Comparison of ENCODE assay signal across 8 mouse cellular contexts in the genomic region with DNA sequence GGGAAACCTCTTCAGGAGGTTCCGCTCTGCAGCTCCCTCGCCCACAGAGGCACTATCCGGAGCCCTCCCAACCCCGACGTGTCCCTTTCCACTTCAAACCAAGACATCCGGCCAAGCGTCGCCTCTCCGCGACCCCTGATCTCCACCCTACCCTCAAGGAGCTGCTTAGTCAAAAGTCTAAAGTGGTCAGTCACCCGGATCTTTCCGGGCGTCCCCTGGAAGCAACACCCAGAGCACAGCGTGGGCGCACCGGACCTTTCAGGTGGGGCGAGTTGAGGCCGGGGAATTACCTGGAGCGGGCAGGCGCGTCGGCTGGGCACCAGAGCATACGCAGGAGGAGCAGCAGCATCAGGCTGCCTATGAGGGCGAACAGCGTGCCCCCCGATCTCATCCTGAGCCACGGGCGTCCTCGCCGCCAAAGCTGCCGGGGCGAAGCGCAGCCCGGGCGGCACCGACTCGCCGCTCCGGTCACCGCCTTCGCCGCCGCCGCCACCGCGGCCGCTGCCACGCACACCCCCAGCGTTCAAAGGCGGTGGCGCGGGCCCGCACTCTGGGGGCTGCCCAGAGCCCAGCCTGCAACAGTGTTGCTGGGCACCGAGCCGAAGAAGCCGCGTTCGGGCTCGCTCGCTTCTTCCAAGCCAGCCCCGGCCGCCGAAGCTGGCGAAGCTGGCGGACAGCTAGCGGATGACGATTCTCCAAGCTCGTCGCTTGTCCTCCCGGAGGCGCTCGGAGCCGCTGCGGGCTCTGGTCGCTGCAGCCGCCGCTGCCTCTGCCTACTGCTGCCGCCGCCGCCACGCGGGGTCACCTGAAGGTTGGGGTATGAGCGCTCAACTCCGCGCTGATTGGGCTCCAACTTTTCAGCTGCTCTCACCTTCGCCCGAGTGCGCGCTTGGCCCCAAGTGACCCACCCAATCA. TPM values are rescaled to one million over a fixed set of nuclear protein-coding genes. Genes with fewer than 3 reads are reported as not detected.
DNase-seq lines count a peak whose midpoint lies in the region; ATAC-seq and TF ChIP-seq lines count a peak whose summit lies in the region.

No protein-coding gene starts in this region.

- TF ChIP-seq RAD21 in CH12.LX (IDR thresholded peaks at IDR 0.05; ENCODE audit: low read depth, low read length), result peak; percentile 19

- peaks cover 12% of the 10 kb centered on the region for H3K79me2 ChIP-seq in CH12.LX (replicated peaks; ENCODE audit: control insufficient read depth, extremely low read depth, insufficient read depth, poor library complexity, severe bottlenecking)

- H3K4me3 ChIP-seq in CH12.LX (replicated peaks in 1 of 3; ENCODE audit: low read depth in 2 of 3, low read length in 2 of 3, poor library complexity in 1 of 3), result peak overlapping the region; percentile 52 to 94 (median 80)
- peak overlapping the region; percentile 78 for H3K4me3 ChIP-seq in forebrain, embryonic 15.5 days
- peak overlapping the region; percentile 60 for H3K4me3 ChIP-seq in hindbrain, embryonic 15.5 days
- peak overlapping the region; percentile 68 for H3K4me3 ChIP-seq in limb, embryonic 10.5 days
- peak overlapping the region; percentile 54 for H3K4me3 ChIP-seq in midbrain, embryonic 11.5 days (ENCODE audit: low read depth, low read length)

- TF ChIP-seq POLR2A in CH12.LX (IDR thresholded peaks at IDR 0.05; ENCODE audit: low read depth, low read length), result peak; percentile 64

- dilution Hi-C loops in CH12.LX (cut with MboI; ENCODE audit: extremely low pct_ligation_motif_present, extremely low pct_unique_long_range_greater_than_20kb, low sequenced_read_pairs), result no loop called here

- TF ChIP-seq EP300 in CH12.LX (IDR thresholded peaks at IDR 0.05; ENCODE audit: low read length), result 0 out of 2 replicates have a peak, but pooled peaks have one; percentile 15

- H3K27me3 ChIP-seq in CH12.LX (replicated peaks), result no peaks in the 10 kb centered on the region
- peaks cover 17% of the 10 kb centered on the region; the same call in 1 of the 2 replicates for H3K27me3 ChIP-seq in forebrain, embryonic 15.5 days
- peaks cover 21% of the 10 kb centered on the region for H3K27me3 ChIP-seq in hindbrain, embryonic 15.5 days
- peaks cover 44% of the 10 kb centered on the region for H3K27me3 ChIP-seq in limb, embryonic 10.5 days (ENCODE audit: low read depth, poor library complexity, severe bottlenecking)
- peaks cover 25% of the 10 kb centered on the region for H3K27me3 ChIP-seq in midbrain, embryonic 11.5 days (ENCODE audit: control insufficient read depth, insufficient read depth, low read length)

- peak overlapping the region; percentile 87 for H3K27ac ChIP-seq in CH12.LX (ENCODE audit: insufficient read depth, low read depth)
- H3K27ac ChIP-seq in forebrain, embryonic 15.5 days (replicated peaks), result no peak overlapping the region
- no peak overlapping the region for H3K27ac ChIP-seq in hindbrain, embryonic 15.5 days (replicated peaks)
- H3K27ac ChIP-seq in limb, embryonic 10.5 days, result peak overlapping the region; percentile 74
- H3K27ac ChIP-seq in midbrain, embryonic 11.5 days (ENCODE audit: low read depth, low read length), result no peak overlapping the region

- in situ Hi-C loops in CH12.LX (cut with MboI; ENCODE audit: low pct_ligation_motif_present, low pct_unique_long_range_greater_than_20kb, low sequenced_read_pairs), result loop anchor here (10.0 to 25.0 kb wide), 2 partner anchors 61 to 506 kb away; no protein-coding TSS in a partner anchor

- ATAC-seq in forebrain, embryonic 15.5 days (replicated peaks), result peak; percentile 94
- peak; percentile 93 for ATAC-seq in hindbrain, embryonic 15.5 days (ENCODE audit: low FRiP score, low read depth)
- peak; percentile 91 for ATAC-seq in midbrain, embryonic 11.5 days (ENCODE audit: low FRiP score)

- peak; percentile 64 for DNase-seq in CH12.LX (ENCODE audit: extremely low read depth)
- DNase-seq in adrenal gland, postnatal 10 days, result peak; percentile 62
- peak; percentile 75 for DNase-seq in limb, embryonic 10.5 days (ENCODE audit: low spot score)
- peak; percentile 96 for DNase-seq in midbrain, embryonic 11.5 days (ENCODE audit: low spot score, missing footprints)
- peak; percentile 30 to 42 for DNase-seq in spleen, adult 18-20 months
- DNase-seq in adipocyte (ENCODE audit: low spot score), result no peak

- no peaks in the 10 kb centered on the region for H3K36me3 ChIP-seq in CH12.LX (replicated peaks in 1 of 2; ENCODE audit: control insufficient read depth in 1 of 2, insufficient read depth in 1 of 2, low read length in 1 of 2)
- no peaks in the 10 kb centered on the region for H3K36me3 ChIP-seq in forebrain, embryonic 15.5 days
- no peaks in the 10 kb centered on the region for H3K36me3 ChIP-seq in hindbrain, embryonic 15.5 days
- H3K36me3 ChIP-seq in limb, embryonic 10.5 days, result no peaks in the 10 kb centered on the region
- no peaks in the 10 kb centered on the region for H3K36me3 ChIP-seq in midbrain, embryonic 11.5 days (ENCODE audit: control insufficient read depth, insufficient read depth, low read length)

- H3K9me3 ChIP-seq in CH12.LX (replicated peaks; ENCODE audit: low read length), result no peaks in the 10 kb centered on the region
- H3K9me3 ChIP-seq in forebrain, embryonic 15.5 days, result no peaks in the 10 kb centered on the region
- no peaks in the 10 kb centered on the region for H3K9me3 ChIP-seq in hindbrain, embryonic 15.5 days
- H3K9me3 ChIP-seq in limb, embryonic 10.5 days (replicated peaks), result no peaks in the 10 kb centered on the region
- no peaks in the 10 kb centered on the region for H3K9me3 ChIP-seq in midbrain, embryonic 11.5 days (ENCODE audit: control insufficient read depth, low read length)

- H3K4me2 ChIP-seq in CH12.LX (ENCODE audit: insufficient read depth, low read depth, poor library complexity, severe bottlenecking), result peak overlapping the region; percentile 32; the same call in 1 of the 2 replicates
- peak overlapping the region; percentile 98 for H3K4me2 ChIP-seq in forebrain, embryonic 15.5 days (replicated peaks)
- peak overlapping the region; percentile 93 for H3K4me2 ChIP-seq in hindbrain, embryonic 15.5 days
- peak overlapping the region; percentile 96 for H3K4me2 ChIP-seq in midbrain, embryonic 11.5 days

- peak overlapping the region; percentile 56 for H3K9ac ChIP-seq in CH12.LX (ENCODE audit: insufficient read depth, low read depth)
- peak overlapping the region; percentile 69 for H3K9ac ChIP-seq in forebrain, embryonic 15.5 days (replicated peaks)
- H3K9ac ChIP-seq in hindbrain, embryonic 15.5 days, result peak overlapping the region; percentile 56
- H3K9ac ChIP-seq in midbrain, embryonic 11.5 days (ENCODE audit: low read length), result peak overlapping the region; percentile 57

- TF ChIP-seq CTCF in CH12.LX (conservative IDR thresholded peaks at IDR 0.05 in 1 of 2, IDR thresholded peaks at IDR 0.05 in 1 of 2; ENCODE audit: low read depth in 2 of 2, low read length in 2 of 2), result peak in 1 of 2 experiments; percentile 27; a peak in 1 of 4 replicates

- H3K4me1 ChIP-seq in CH12.LX (ENCODE audit: control insufficient read depth in 1 of 2, insufficient read depth in 2 of 2), result peaks cover 4 to 25% of the 10 kb centered on the region in 2 experiments
- H3K4me1 ChIP-seq in forebrain, embryonic 15.5 days, result peaks cover 9% of the 10 kb centered on the region
- peaks cover 12% of the 10 kb centered on the region for H3K4me1 ChIP-seq in hindbrain, embryonic 15.5 days (replicated peaks)
- H3K4me1 ChIP-seq in limb, embryonic 10.5 days, result peaks cover 22% of the 10 kb centered on the region; the same call in 1 of the 2 replicates
- H3K4me1 ChIP-seq in midbrain, embryonic 11.5 days (ENCODE audit: control insufficient read depth, insufficient read depth, low read length), result peaks cover 5% of the 10 kb centered on the region; the same call in 1 of the 2 replicates

- WGBS in forebrain, embryonic 15.5 days, result 0% methylated on average over 89 of the region's 89 CpGs
- WGBS in hindbrain, embryonic 15.5 days, result under 1% methylated on average over 72 of the region's 89 CpGs
- under 1% methylated on average over 89 of the region's 89 CpGs for WGBS in limb, embryonic 10.5 days
- whole genome bisulfite sequencing in midbrain, embryonic 11.5 days, result under 1% methylated on average over 89 of the region's 89 CpGs

TF ChIP-seq in CH12.LX, 34 proteins besides CTCF, POLR2A, EP300 and RAD21 (continues in another document):
- TF ChIP-seq ZMIZ1 (IDR thresholded peaks at IDR 0.05; ENCODE audit: low read depth, low read length) (peak; percentile 64; the same call in 1 of the 2 replicates), MAZ (IDR thresholded peaks at IDR 0.05; ENCODE audit: low read depth, low read length) (peak; percentile 36; the same call in 1 of the 2 replicates), TCF12 (IDR thresholded peaks at IDR 0.05; ENCODE audit: low read depth, low read length) (peak; percentile 53; the same call in 1 of the 2 replicates), NRF1 (IDR thresholded peaks at IDR 0.05; ENCODE audit: low read depth, low read length) (no peak; the same call in none of the 2 replicates), NELFE (IDR thresholded peaks at IDR 0.05; ENCODE audit: low read depth, low read length) (peak; percentile 60), MAX (IDR thresholded peaks at IDR 0.05; ENCODE audit: low read length) (peak; percentile 36; the same call in 1 of the 2 replicates), SMC3 (IDR thresholded peaks at IDR 0.05; ENCODE audit: low read depth, low read length) (peak; percentile 26; the same call in 1 of the 2 replicates), HCFC1 (IDR thresholded peaks at IDR 0.05; ENCODE audit: low read depth, low read length) (no peak), SIN3A (IDR thresholded peaks at IDR 0.05; ENCODE audit: low read length) (0 out of 2 replicates have a peak, but pooled peaks have one; percentile 24), UBTF (IDR thresholded peaks at IDR 0.05; ENCODE audit: low read depth, low read length) (peak; percentile 95), PAX5 (IDR thresholded peaks at IDR 0.05; ENCODE audit: low read length) (no peak), CHD1 (IDR thresholded peaks at IDR 0.05; ENCODE audit: low read depth, low read length) (no peak), MYC (IDR thresholded peaks at IDR 0.05; ENCODE audit: low read depth, low read length) (peak; percentile 70; the same call in 1 of the 2 replicates), ETS1 (conservative IDR thresholded peaks at IDR 0.05; ENCODE audit: low read depth, low read length) (no peak; the same call in 1 of the 2 replicates), JUN (IDR thresholded peaks at IDR 0.05; ENCODE audit: insufficient read depth, low read depth, low read length) (no peak)

RNA-seq across cellular contexts. Expression of gene St8sia6, which starts 0.6 kb away (rescaled TPM):
- total RNA-seq in CH12.LX (2012; rRNA removed), result 27.4 and 32.5 TPM in 2 replicates
- total RNA-seq in CH12.LX (2014; rRNA removed), result 43.7 and 46.4 TPM in 2 replicates
- polyA plus RNA-seq in CH12.LX (2012; ENCODE audit: insufficient read length, low read depth), result 51.0 and 56.4 TPM in 2 replicates
- 1 to 10 TPM; 1.6 to 1.8 TPM for total RNA-seq in adrenal gland, postnatal 10 days (2021)
- 0.31 and 0.34 TPM in 2 replicates for polyA plus RNA-seq in forebrain, embryonic 15.5 days (2015; fragmentation: Nextera tagmentation; extraction: Ambion mirVana)
- polyA plus RNA-seq in hindbrain, embryonic 15.5 days (2015; fragmentation: Nextera tagmentation; extraction: Ambion mirVana), result 2.6 and 2.9 TPM in 2 replicates
- 0.88 and 1.7 TPM in 2 replicates for polyA plus RNA-seq in limb, embryonic 10.5 days (2016; fragmentation: Nextera tagmentation; extraction: Ambion mirVana)
- polyA plus RNA-seq in midbrain, embryonic 11.5 days (2014; fragmentation: Nextera tagmentation; extraction: Ambion mirVana), result 0.18 and 0.20 TPM in 2 replicates

Comparison
In these comparisons a context has a peak if more than half of its experiments do, and no peak if none do; other contexts are left out.
1. H3K27ac ChIP-seq: peak in CH12.LX (single experiment) and limb, embryonic 10.5 days (single experiment); none in forebrain, embryonic 15.5 days (single experiment), hindbrain, embryonic 15.5 days (single experiment) and midbrain, embryonic 11.5 days (single experiment).
2. H3K4me2 ChIP-seq: peak in every context shown above with its lines; median percentile 98 in forebrain, embryonic 15.5 days; 96 in midbrain, embryonic 11.5 days; 93 in hindbrain, embryonic 15.5 days; 32 in CH12.LX.
3. RNA of gene St8sia6, which starts 0.6 kb away (polyA plus RNA-seq): 51.0 to 56.4 TPM in CH12.LX; 2.6 to 2.9 TPM in hindbrain, embryonic 15.5 days, 0.88 to 1.7 TPM in limb, embryonic 10.5 days, 0.31 to 0.34 TPM in forebrain, embryonic 15.5 days and 0.18 to 0.20 TPM in midbrain, embryonic 11.5 days; every median in the first group is over 10 times any median in the second.
4. Peak in every context shown above with its lines, with median percentiles within 50 percentile points of each other: H3K4me3 ChIP-seq, H3K9ac ChIP-seq and ATAC-seq.